Mouse (Mus musculus) hindbrain, embryonic 13.5 days (tissue): ENCODE results near the gene Selenos. TPM values are rescaled to one million over a fixed set of nuclear protein-coding genes. Genes with fewer than 3 reads are reported as not detected.

Experiments
- ATAC-seq: fragments of 200-750 bp; cut with Nextera tagmentation; 2 replicates; pipeline ENCODE4 v1.8.0; 2017; ENCODE audit warnings: moderate TSS enrichment; ENCODE audit not compliant: low FRiP score
- H3K27ac ChIP-seq: fragments of 300-500 bp; sonication (generic); 2 replicates; pipeline ENCODE4 v1.5.1; 2015; ENCODE audit warnings: inconsistent platforms, mild to moderate bottlenecking, moderate library complexity
- H3K27me3 ChIP-seq: fragments of 300-500 bp; sonication (generic); 2 replicates; pipeline ENCODE4 v1.6.1; 2015; ENCODE audit warnings: mild to moderate bottlenecking, inconsistent platforms
- H3K36me3 ChIP-seq: fragments of 300-500 bp; sonication (generic); 2 replicates; pipeline ENCODE4 v1.6.1; 2015; ENCODE audit warnings: mild to moderate bottlenecking, inconsistent platforms
- H3K4me1 ChIP-seq: fragments of 300-500 bp; sonication (generic); replicated peaks from 2 replicates; pipeline ENCODE4 v1.6.1; 2015; ENCODE audit warnings: inconsistent platforms
- H3K4me2 ChIP-seq: fragments of 300-500 bp; sonication (generic); 2 replicates; pipeline ENCODE4 v1.6.1; 2015; ENCODE audit warnings: inconsistent platforms, mild to moderate bottlenecking, moderate library complexity
- H3K4me3 ChIP-seq: fragments of 300-500 bp; sonication (generic); 2 replicates; pipeline ENCODE4 v1.5.1; 2015; ENCODE audit warnings: mild to moderate bottlenecking, inconsistent platforms
- H3K9ac ChIP-seq: fragments of 300-500 bp; sonication (generic); 2 replicates; pipeline ENCODE4 v1.6.1; 2015; ENCODE audit warnings: mild to moderate bottlenecking, inconsistent platforms
- H3K9me3 ChIP-seq: fragments of 300-500 bp; sonication (generic); 2 replicates; pipeline ENCODE4 v1.6.1; 2016; ENCODE audit warnings: inconsistent platforms
- WGBS: fragments of 180-500 bp; shearing (Covaris S2); methylation state at CpG from one replicate; pipeline ENCODE4 v1.1.7; 2015; 5-methylcytosine and 5-hydroxymethylcytosine counted together
- polyA plus RNA-seq: library from polyadenylated mRNA; unstranded; fragments of >200 nt; fragmentation: Nextera tagmentation; extraction: Ambion mirVana; gene quantifications from 2 replicates; pipeline ENCODE4 v1.2.1, GENCODE M21; 2015

The Selenos gene
- polyA plus RNA-seq, 1 experiment from 2014 or later = 84.5 TPM

GRCm38 (mm10) chr7:66091553-66091952 is 12.1 kb downstream of the Selenos start:
- no peaks in the 10 kb centered on the region for H3K27me3 ChIP-seq
- no peak overlapping the region for H3K27ac ChIP-seq
- H3K9me3 ChIP-seq = no peaks in the 10 kb centered on the region
- WGBS = 89% methylated on average over 7 of the region's 7 CpGs
- ATAC-seq = no peak
- H3K4me1 ChIP-seq = no peaks in the 10 kb centered on the region
- no peak overlapping the region for H3K4me2 ChIP-seq
- no peak overlapping the region for H3K9ac ChIP-seq
- H3K4me3 ChIP-seq = no peak overlapping the region
- peaks cover 69% of the 10 kb centered on the region for H3K36me3 ChIP-seq

- Histone ChIP-seq H3K27ac (no peak overlapping the region), H3K9ac (no peak overlapping the region), H3K36me3 (peaks cover 58% of the 10 kb centered on the region), H3K4me2 (no peak overlapping the region), H3K4me1 (no peaks in the 10 kb centered on the region), H3K9me3 (no peaks in the 10 kb centered on the region), H3K27me3 (no peaks in the 10 kb centered on the region), H3K4me3 (no peak overlapping the region)
- no peak for ATAC-seq
- WGBS = 90% methylated on average over 8 of the region's 8 CpGs
Observed at GRCm38 (mm10) chr7:66092656-66093055, 13.2 kb downstream of the Selenos start.

GRCm38 (mm10) chr7:66094141-66094540 is 14.7 kb downstream of the Selenos start:
- Histone ChIP-seq H3K4me2 (no peak overlapping the region), H3K36me3 (peaks cover 43% of the 10 kb centered on the region), H3K27me3 (no peaks in the 10 kb centered on the region), H3K27ac (no peak overlapping the region), H3K4me3 (no peak overlapping the region), H3K4me1 (no peaks in the 10 kb centered on the region), H3K9me3 (no peaks in the 10 kb centered on the region), H3K9ac (no peak overlapping the region)
- WGBS = 82% methylated on average over 5 of the region's 5 CpGs
- ATAC-seq = no peak

- H3K4me3 ChIP-seq = no peak overlapping the region
- no peaks in the 10 kb centered on the region; the same call in 1 of the 2 replicates for H3K27me3 ChIP-seq
- H3K4me1 ChIP-seq = no peaks in the 10 kb centered on the region
- ATAC-seq = no peak
- no peaks in the 10 kb centered on the region for H3K9me3 ChIP-seq
- WGBS = 85% methylated on average over 7 of the region's 7 CpGs
- H3K9ac ChIP-seq = no peak overlapping the region
- H3K4me2 ChIP-seq = no peak overlapping the region
- no peak overlapping the region for H3K27ac ChIP-seq
- peaks cover 4% of the 10 kb centered on the region; the same call in 1 of the 2 replicates for H3K36me3 ChIP-seq
Observed at GRCm38 (mm10) chr7:66098803-66099202, 19.4 kb downstream of the Selenos start.

GRCm38 (mm10) chr7:66101866-66102265 is 22.4 kb downstream of the Selenos start:
- H3K27ac ChIP-seq = no peak overlapping the region
- no peaks in the 10 kb centered on the region for H3K36me3 ChIP-seq
- no peak for ATAC-seq
- H3K4me3 ChIP-seq = no peak overlapping the region
- H3K9ac ChIP-seq = no peak overlapping the region
- peaks cover 6% of the 10 kb centered on the region; the same call in 1 of the 2 replicates for H3K27me3 ChIP-seq
- WGBS = 7% methylated on average over 4 of the region's 4 CpGs
- H3K9me3 ChIP-seq = no peaks in the 10 kb centered on the region
- no peaks in the 10 kb centered on the region for H3K4me1 ChIP-seq
- H3K4me2 ChIP-seq = no peak overlapping the region

GRCm38 (mm10) chr7:66104531-66104930 is 25.1 kb downstream of the Selenos start:
- no peak overlapping the region for H3K27ac ChIP-seq
- H3K4me1 ChIP-seq = peaks cover 4% of the 10 kb centered on the region
- peaks cover 8% of the 10 kb centered on the region; the same call in 1 of the 2 replicates for H3K27me3 ChIP-seq
- 90% methylated on average over 5 of the region's 5 CpGs for WGBS
- no peaks in the 10 kb centered on the region for H3K9me3 ChIP-seq
- no peak for ATAC-seq
- no peak overlapping the region for H3K4me2 ChIP-seq
- no peak overlapping the region for H3K4me3 ChIP-seq
- H3K36me3 ChIP-seq = no peaks in the 10 kb centered on the region
- no peak overlapping the region for H3K9ac ChIP-seq

- no peak overlapping the region for H3K9ac ChIP-seq
- H3K4me1 ChIP-seq = peaks cover 9% of the 10 kb centered on the region
- H3K9me3 ChIP-seq = no peaks in the 10 kb centered on the region
- no peaks in the 10 kb centered on the region for H3K36me3 ChIP-seq
- no peak overlapping the region for H3K4me2 ChIP-seq
- WGBS = 65% methylated on average over 4 of the region's 4 CpGs
- no peak overlapping the region for H3K4me3 ChIP-seq
- peaks cover 8% of the 10 kb centered on the region; the same call in 1 of the 2 replicates for H3K27me3 ChIP-seq
- ATAC-seq = no peak
- no peak overlapping the region for H3K27ac ChIP-seq
Observed at GRCm38 (mm10) chr7:66105771-66106170, 26.3 kb downstream of the Selenos start.

GRCm38 (mm10) chr7:66106581-66107056 is 27.2 kb downstream of the Selenos start:
- H3K9ac ChIP-seq = no peak overlapping the region
- no peak overlapping the region for H3K4me2 ChIP-seq
- no peak overlapping the region for H3K4me3 ChIP-seq
- H3K27ac ChIP-seq = no peak overlapping the region
- no peak for ATAC-seq
- no peaks in the 10 kb centered on the region for H3K9me3 ChIP-seq
- peaks cover 17% of the 10 kb centered on the region for H3K4me1 ChIP-seq
- 79% methylated on average over 7 of the region's 7 CpGs for WGBS
- peaks cover 8% of the 10 kb centered on the region; the same call in 1 of the 2 replicates for H3K27me3 ChIP-seq
- H3K36me3 ChIP-seq = no peaks in the 10 kb centered on the region

- WGBS = 78% methylated on average over 11 of the region's 11 CpGs
- Histone ChIP-seq H3K27me3 (peaks cover 8% of the 10 kb centered on the region; the same call in 1 of the 2 replicates), H3K27ac (no peak overlapping the region), H3K4me2 (no peak overlapping the region), H3K4me1 (peaks cover 22% of the 10 kb centered on the region), H3K4me3 (no peak overlapping the region), H3K36me3 (no peaks in the 10 kb centered on the region), H3K9me3 (no peaks in the 10 kb centered on the region), H3K9ac (no peak overlapping the region)
- ATAC-seq = no peak
Observed at GRCm38 (mm10) chr7:66107206-66107605, 27.8 kb downstream of the Selenos start.

GRCm38 (mm10) chr7:66107930-66108329 is 28.5 kb downstream of the Selenos start:
- H3K4me2 ChIP-seq = no peak overlapping the region
- no peak overlapping the region for H3K9ac ChIP-seq
- H3K4me3 ChIP-seq = no peak overlapping the region
- ATAC-seq = no peak
- no peaks in the 10 kb centered on the region for H3K36me3 ChIP-seq
- H3K27me3 ChIP-seq = peaks cover 8% of the 10 kb centered on the region; the same call in 1 of the 2 replicates
- H3K9me3 ChIP-seq = no peaks in the 10 kb centered on the region
- peaks cover 27% of the 10 kb centered on the region for H3K4me1 ChIP-seq
- no peak overlapping the region for H3K27ac ChIP-seq
- WGBS = 11% methylated on average over 7 of the region's 7 CpGs

GRCm38 (mm10) chr7:66108961-66109854 is 29.8 kb downstream of the Selenos start, which contains the start of gene Chsy1:
TSS of gene Chsy1 (plus strand) at chr7:66109515.
- WGBS = under 1% methylated on average over 98 of the region's 123 CpGs
- peak within 1 kb of the TSS; percentile 94 for H3K4me3 ChIP-seq

GRCm38 (mm10) chr7:66109855-66110635 is 30.6 kb downstream of the Selenos start:
- H3K4me3 ChIP-seq = peak overlapping the region; percentile 94
- under 1% methylated on average over 51 of the region's 77 CpGs for WGBS
- no peaks in the 10 kb centered on the region for H3K9me3 ChIP-seq
- peak overlapping the region; percentile 70 for H3K4me2 ChIP-seq
- peaks cover 8% of the 10 kb centered on the region; the same call in 1 of the 2 replicates for H3K27me3 ChIP-seq
- H3K36me3 ChIP-seq = peaks cover 2% of the 10 kb centered on the region; the same call in 1 of the 2 replicates
- peak overlapping the region; percentile 95 for H3K27ac ChIP-seq
- peak overlapping the region; percentile 96 for H3K9ac ChIP-seq
- ATAC-seq = peak; percentile 52
- H3K4me1 ChIP-seq = peaks cover 41% of the 10 kb centered on the region

More at GRCm38 (mm10) chr7:66108961-66109854, 29.8 kb downstream of the Selenos start, which contains the start of gene Chsy1:
- peak; percentile 89 for ATAC-seq
- Histone ChIP-seq H3K27ac (peak within 1 kb of the TSS; percentile 95), H3K36me3 (peaks cover under 1% of the 10 kb centered on the region; the same call in 1 of the 2 replicates), H3K9me3 (no peaks in the 10 kb centered on the region), H3K9ac (peak within 1 kb of the TSS; percentile 96), H3K4me2 (peak within 1 kb of the TSS; percentile 89), H3K4me1 (peaks cover 33% of the 10 kb centered on the region), H3K27me3 (peaks cover 8% of the 10 kb centered on the region; the same call in 1 of the 2 replicates)
